Mouse (Mus musculus) stomach, embryonic 14.5 days (tissue): ENCODE results near the gene Olfr591. TPM values are rescaled to one million over a fixed set of nuclear protein-coding genes. Genes with fewer than 3 reads are reported as not detected.

ENCODE experiments used
- ATAC-seq: fragments of 200-750 bp; cut with Nextera tagmentation; 2 replicates; pipeline ENCODE4 v1.8.0; 2017; ENCODE audit warnings: low read depth, moderate TSS enrichment; ENCODE audit not compliant: insufficient number of reproducible peaks, insufficient read depth, low FRiP score
- H3K27ac ChIP-seq: fragments of 300-500 bp; sonication (generic); 2 replicates; pipeline ENCODE4 v1.5.1; 2014; ENCODE audit warnings: mild to moderate bottlenecking, low read length, moderate library complexity, mixed read lengths
- H3K27me3 ChIP-seq: fragments of 300-500 bp; sonication (generic); 2 replicates; pipeline ENCODE4 v1.6.1; 2014; ENCODE audit warnings: low read length, control low read depth, mixed read lengths; ENCODE audit not compliant: control insufficient read depth, insufficient read depth
- H3K36me3 ChIP-seq: fragments of 300-500 bp; sonication (generic); 2 replicates; pipeline ENCODE4 v1.6.1; 2014; ENCODE audit warnings: mild to moderate bottlenecking, control low read depth, low read length, moderate library complexity, mixed read lengths; ENCODE audit not compliant: control insufficient read depth, insufficient read depth
- H3K4me1 ChIP-seq: fragments of 300-500 bp; sonication (generic); 2 replicates; pipeline ENCODE4 v1.6.1; 2014; ENCODE audit warnings: low read length, control low read depth, mixed read lengths; ENCODE audit not compliant: control insufficient read depth, insufficient read depth
- H3K4me2 ChIP-seq: fragments of 300-500 bp; sonication (generic); replicated peaks from 2 replicates; pipeline ENCODE4 v1.6.1; 2014; ENCODE audit warnings: low read depth, low read length, control low read depth
- H3K4me3 ChIP-seq: fragments of 300-500 bp; sonication (generic); 2 replicates; pipeline ENCODE4 v1.5.1; 2014; ENCODE audit warnings: low read depth, low read length, control low read depth
- H3K9ac ChIP-seq: fragments of 300-500 bp; sonication (generic); replicated peaks from 2 replicates; pipeline ENCODE4 v1.6.1; 2014; ENCODE audit warnings: low read depth, mild to moderate bottlenecking, control low read depth, low read length, moderate library complexity, mixed read lengths
- H3K9me3 ChIP-seq: fragments of 300-500 bp; sonication (generic); 2 replicates; pipeline ENCODE4 v1.6.1; 2016; ENCODE audit warnings: low read depth, low read length, control low read depth; ENCODE audit not compliant: control insufficient read depth
- WGBS: fragments of 180-500 bp; shearing (Covaris S2); extraction: QIAGEN DNeasy Blood & Tissue Kit; methylation state at CpG from one replicate; pipeline ENCODE4 v1.1.7; 2014; 5-methylcytosine and 5-hydroxymethylcytosine counted together
- polyA plus RNA-seq: library from polyadenylated mRNA; unstranded; fragments of >200 nt; fragmentation: Nextera tagmentation; extraction: Ambion mirVana; gene quantifications from 2 replicates; pipeline ENCODE4 v1.2.1, GENCODE M21; 2014

Olfr591 gene
- polyA plus RNA-seq, 1 experiment from 2014 or later = not detected

DNA sequence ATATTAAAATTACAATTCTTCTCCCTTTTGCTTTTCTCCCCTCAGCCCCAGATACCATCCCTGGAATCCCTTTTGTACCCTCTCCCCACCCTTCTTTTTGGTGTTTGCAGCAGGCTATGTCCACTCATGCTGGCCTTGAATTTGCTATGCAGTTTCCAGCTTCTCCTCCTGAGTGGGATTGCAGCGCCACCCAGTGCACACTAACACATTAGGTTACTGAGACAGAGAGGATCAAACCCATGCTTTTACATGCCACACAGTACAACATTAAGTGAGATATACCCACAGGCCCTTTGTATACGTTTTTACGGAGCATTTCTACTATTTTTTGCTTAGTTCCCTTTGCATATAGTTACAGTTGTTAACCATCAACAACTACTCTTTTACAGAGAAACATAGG lies 58.7 kb downstream of the Olfr591 start:
- Histone ChIP-seq H3K27me3 (no peaks in the 10 kb centered on the region), H3K4me1 (no peaks in the 10 kb centered on the region), H3K9me3 (no peaks in the 10 kb centered on the region), H3K27ac (no peak overlapping the region), H3K4me2 (no peak overlapping the region), H3K9ac (no peak overlapping the region), H3K4me3 (no peak overlapping the region), H3K36me3 (no peaks in the 10 kb centered on the region)
- 37% methylated on average over 3 of the region's 3 CpGs for WGBS
- ATAC-seq = no peak

Other genes with a start within 250 kb of the Olfr591 start
- not detected in 2 replicates for gene Olfr573-ps1, start 235.8 kb downstream of the Olfr591 start, polyA plus RNA-seq
- not detected in 2 replicates for gene Olfr574, start 229.9 kb downstream of the Olfr591 start, polyA plus RNA-seq
- gene Olfr575, start 219.6 kb downstream of the Olfr591 start, polyA plus RNA-seq = not detected in 2 replicates
- not detected in 2 replicates for gene Olfr576, start 215.7 kb downstream of the Olfr591 start, polyA plus RNA-seq
- not detected in 2 replicates for gene Olfr577, start 202.4 kb downstream of the Olfr591 start, polyA plus RNA-seq
- gene Olfr578, start 189.0 kb downstream of the Olfr591 start, polyA plus RNA-seq = not detected in 2 replicates
- not detected in 2 replicates for gene Olfr582, start 140.3 kb downstream of the Olfr591 start, polyA plus RNA-seq
- gene Olfr583, start 127.0 kb downstream of the Olfr591 start, polyA plus RNA-seq = not detected in 2 replicates
- gene Olfr584, start 96.5 kb downstream of the Olfr591 start, polyA plus RNA-seq = not detected in 2 replicates
- gene Olfr585, start 80.6 kb downstream of the Olfr591 start, polyA plus RNA-seq = not detected in 2 replicates
- not detected in 2 replicates for gene Olfr586, start 52.7 kb downstream of the Olfr591 start, polyA plus RNA-seq
- not detected in 2 replicates for gene Olfr588-ps1, start 37.5 kb downstream of the Olfr591 start, polyA plus RNA-seq
- gene Olfr589, start 22.0 kb downstream of the Olfr591 start, polyA plus RNA-seq = not detected in 2 replicates
- not detected in 2 replicates for gene Olfr592, start 6.5 kb upstream of the Olfr591 start, polyA plus RNA-seq
- not detected in 2 replicates for gene Olfr593, start 33.5 kb upstream of the Olfr591 start, polyA plus RNA-seq
- gene Olfr594, start 38.7 kb upstream of the Olfr591 start, polyA plus RNA-seq = not detected in 2 replicates
- gene Usp17ld, start 74.2 kb upstream of the Olfr591 start, polyA plus RNA-seq = not detected in 2 replicates
- gene Olfr596, start 127.3 kb upstream of the Olfr591 start, polyA plus RNA-seq = not detected in 2 replicates
- not detected in 2 replicates for gene Olfr597, start 138.0 kb upstream of the Olfr591 start, polyA plus RNA-seq
- not detected in 2 replicates for gene Olfr598, start 145.2 kb upstream of the Olfr591 start, polyA plus RNA-seq
- not detected in 2 replicates for gene Olfr599, start 157.6 kb upstream of the Olfr591 start, polyA plus RNA-seq
- not detected in 2 replicates for gene Olfr600, start 171.3 kb upstream of the Olfr591 start, polyA plus RNA-seq
- not detected in 2 replicates for gene Olfr601, start 184.3 kb upstream of the Olfr591 start, polyA plus RNA-seq
- gene Olfr603, start 207.8 kb upstream of the Olfr591 start, polyA plus RNA-seq = not detected in 2 replicates
- gene Usp17lc, start 236.7 kb upstream of the Olfr591 start, polyA plus RNA-seq = not detected in 2 replicates